Mouse (Mus musculus) brain, embryonic 18.5 days (tissue): ENCODE data around the gene Il3.

Experiments used
- DNase-seq: peaks from one replicate; pipeline ENCODE4 v3.0.0-alpha.2; 2012; ENCODE audit warnings: low read depth, low spot score

Il3 gene

DNA sequence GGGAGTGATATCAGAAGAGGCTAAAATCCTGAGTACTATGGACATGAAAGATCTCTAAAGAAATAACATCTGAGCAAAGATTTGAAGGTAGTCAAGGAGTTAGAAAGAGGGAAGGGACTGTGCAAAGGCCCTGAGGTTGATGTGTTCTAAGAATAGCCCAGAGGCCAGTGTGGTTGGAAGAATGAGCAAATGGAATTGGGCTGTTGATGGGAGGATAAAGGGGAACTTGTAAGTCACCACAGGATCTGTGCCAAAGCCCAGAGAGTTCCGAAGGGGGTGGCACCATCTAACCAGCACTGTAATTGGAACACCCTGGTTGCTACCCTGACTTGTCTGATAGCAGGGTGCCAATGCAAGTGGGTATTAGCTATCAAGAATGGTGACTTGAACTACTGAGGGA lies 47.9 kb downstream of the Il3 start:
- no peak for DNase-seq

DNA sequence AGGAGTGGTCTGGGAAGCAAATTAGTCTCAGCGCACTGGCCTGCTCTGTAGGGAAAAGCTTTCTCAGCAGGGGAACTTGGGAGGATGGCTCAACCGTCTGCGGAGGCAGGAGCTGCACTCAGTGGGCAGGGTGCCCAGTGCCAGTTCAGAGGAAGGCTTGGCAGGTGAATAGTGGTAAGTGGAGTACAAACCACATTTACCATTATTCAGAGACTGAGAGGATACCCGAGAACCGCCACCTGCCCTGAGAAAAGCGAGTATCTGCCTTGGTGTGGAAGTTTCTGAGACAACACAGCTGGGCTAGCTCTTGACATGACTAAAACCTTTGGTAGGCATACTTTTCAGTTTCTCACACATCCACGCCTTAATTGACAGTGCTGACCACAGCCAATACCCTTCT lies 49.7 kb downstream of the Il3 start:
- DNase-seq: no peak

DNA sequence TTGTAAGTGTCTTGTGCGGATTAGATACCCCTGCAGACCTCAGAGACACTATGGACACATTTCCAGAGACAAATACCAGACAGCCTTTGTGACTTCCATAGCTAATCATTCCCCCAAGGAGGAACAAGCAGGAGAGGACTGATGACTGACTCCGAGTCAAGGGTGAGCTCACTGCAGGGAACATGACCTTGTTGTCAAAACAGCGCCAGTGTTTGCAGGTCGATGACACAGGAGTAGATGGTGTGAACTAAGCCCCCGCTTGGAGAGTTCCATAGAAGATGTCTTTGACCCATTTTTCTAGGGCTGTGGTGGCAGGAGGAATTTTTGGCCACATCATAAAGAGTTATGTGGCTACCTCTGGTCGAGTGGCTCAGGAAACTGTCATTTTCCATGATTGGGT lies 51.0 kb downstream of the Il3 start:
- no peak for DNase-seq
